Mouse (Mus musculus) midbrain, embryonic 11.5 days (tissue): Measurements from ENCODE around the gene Olfr767. TPM values are rescaled to one million over a fixed set of nuclear protein-coding genes. Genes with fewer than 3 reads are reported as not detected.
"Not testable (repeated sequence)": the region's sequence is repeated elsewhere in the genome, so short reads cannot be mapped to it uniquely, and the experiment has no call there.

Experiments used
- ATAC-seq: fragments of 200-750 bp; cut with Nextera tagmentation; 2 replicates; pipeline ENCODE4 v1.8.0; 2017; ENCODE audit warnings: moderate TSS enrichment, moderate library complexity; ENCODE audit not compliant: low FRiP score
- DNase-seq: peaks from one replicate; pipeline ENCODE4 v3.0.0; 2015; ENCODE audit warnings: low spot score; ENCODE audit errors: missing footprints
- H3K27ac ChIP-seq: fragments of 300-500 bp; sonication (generic); 2 replicates; pipeline ENCODE4 v1.5.1; 2014; ENCODE audit warnings: low read depth, low read length
- H3K27me3 ChIP-seq: fragments of 300-500 bp; sonication (generic); 2 replicates; pipeline ENCODE4 v1.6.1; 2014; ENCODE audit warnings: mild to moderate bottlenecking, low read length, moderate library complexity, mixed read lengths; ENCODE audit not compliant: control insufficient read depth, insufficient read depth
- H3K36me3 ChIP-seq: fragments of 300-500 bp; sonication (generic); 2 replicates; pipeline ENCODE4 v1.6.1; 2014; ENCODE audit warnings: mild to moderate bottlenecking, low read length, moderate library complexity, mixed read lengths; ENCODE audit not compliant: control insufficient read depth, insufficient read depth
- H3K4me1 ChIP-seq: fragments of 300-500 bp; sonication (generic); 2 replicates; pipeline ENCODE4 v1.6.1; 2014; ENCODE audit warnings: low read length; ENCODE audit not compliant: control insufficient read depth, insufficient read depth
- H3K4me2 ChIP-seq: fragments of 300-500 bp; sonication (generic); 2 replicates; pipeline ENCODE4 v1.6.1; 2014; ENCODE audit warnings: mild to moderate bottlenecking, moderate library complexity
- H3K4me3 ChIP-seq: fragments of 300-500 bp; sonication (generic); 2 replicates; pipeline ENCODE4 v1.5.1; 2014; ENCODE audit warnings: low read depth, low read length
- H3K9ac ChIP-seq: fragments of 300-500 bp; sonication (generic); 2 replicates; pipeline ENCODE4 v1.6.1; 2014; ENCODE audit warnings: low read length
- H3K9me3 ChIP-seq: fragments of 300-500 bp; sonication (generic); 2 replicates; pipeline ENCODE4 v1.6.1; 2016; ENCODE audit warnings: low read length; ENCODE audit not compliant: control insufficient read depth
- WGBS: fragments of 180-500 bp; shearing (Covaris S2); extraction: QIAGEN DNeasy Blood & Tissue Kit; methylation state at CpG from one replicate; pipeline ENCODE4 v1.1.7; 2014; 5-methylcytosine and 5-hydroxymethylcytosine counted together
- polyA plus RNA-seq: library from polyadenylated mRNA; unstranded; fragments of >200 nt; fragmentation: Nextera tagmentation; extraction: Ambion mirVana; gene quantifications from 2 replicates; pipeline ENCODE4 v1.2.1, GENCODE M21; 2014

The Olfr767 gene
- not detected in 2 replicates for polyA plus RNA-seq

- not testable (repeated sequence) for H3K27ac ChIP-seq, H3K27me3 ChIP-seq, H3K4me3 ChIP-seq, H3K9ac ChIP-seq, H3K36me3 ChIP-seq, DNase-seq, H3K4me2 ChIP-seq, H3K4me1 ChIP-seq, ATAC-seq, H3K9me3 ChIP-seq
Observed at GRCm38 (mm10) chr10:129082810-129083209, at the start of gene Olfr767. Gene Olfr767, minus strand, starts transcription at chr10:129082910.

GRCm38 (mm10) chr10:129117761-129118160 is 35.1 kb upstream of the Olfr767 start, which contains the start of gene Olfr769:
Gene Olfr769, minus strand, starts transcription at chr10:129117861.
- whole genome bisulfite sequencing, result 92% methylated on average over 2 of the region's 2 CpGs
- Histone ChIP-seq H3K9ac (no peak within 1 kb of the TSS), H3K27me3 (no peaks in the 10 kb centered on the region), H3K4me3 (no peak within 1 kb of the TSS), H3K27ac (no peak within 1 kb of the TSS), H3K9me3 (no peaks in the 10 kb centered on the region), H3K4me1 (no peaks in the 10 kb centered on the region), H3K36me3 (no peaks in the 10 kb centered on the region), H3K4me2 (no peak within 1 kb of the TSS)
- no peak for ATAC-seq
- no peak for DNase-seq

DNA sequence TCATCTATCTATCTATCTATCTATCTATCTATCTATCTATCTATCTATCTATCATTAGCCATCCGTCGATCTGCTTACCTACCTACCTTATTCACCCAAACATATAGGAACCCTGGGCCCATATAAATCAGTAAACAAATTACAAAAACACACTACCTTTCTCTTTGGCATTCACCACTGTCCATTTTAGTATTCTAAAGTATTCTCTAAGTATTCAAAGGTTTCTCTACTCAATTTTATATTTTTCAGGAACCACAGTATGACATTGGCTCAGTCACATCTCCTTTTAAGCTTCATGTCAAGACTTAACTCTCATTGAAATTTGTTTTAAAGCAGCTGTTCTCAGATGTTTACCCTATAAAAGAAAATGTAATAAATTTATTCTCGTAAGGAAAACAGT is 32.4 kb upstream of the Olfr767 start:
- Histone ChIP-seq H3K4me2 (no peak overlapping the region), H3K4me1 (no peaks in the 10 kb centered on the region), H3K36me3 (no peaks in the 10 kb centered on the region), H3K27me3 (no peaks in the 10 kb centered on the region), H3K9ac (no peak overlapping the region), H3K9me3 (no peaks in the 10 kb centered on the region), H3K27ac (no peak overlapping the region), H3K4me3 (no peak overlapping the region)
- 92% methylated on average over 3 of the region's 3 CpGs for WGBS
- no peak for ATAC-seq
- no peak for DNase-seq

DNA sequence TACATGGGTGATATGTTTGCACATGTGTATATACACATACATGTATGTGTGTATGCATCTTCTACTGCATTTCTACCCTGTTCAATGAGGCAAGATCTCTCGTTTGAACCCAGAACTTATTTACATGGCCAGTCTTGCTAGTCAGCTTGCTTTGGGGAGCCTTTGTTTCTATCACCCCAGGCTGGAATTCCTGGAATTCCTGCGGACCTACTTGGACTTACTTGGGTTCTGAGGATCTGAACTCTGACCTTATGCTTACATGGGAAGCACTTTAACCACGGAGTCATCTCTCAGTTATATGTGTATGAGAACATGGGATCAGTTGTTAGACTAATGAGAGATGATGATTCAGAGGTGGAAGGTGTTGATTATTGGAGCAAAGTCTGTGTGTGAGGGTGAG is 18.5 kb upstream of the Olfr767 start:
- no peak for DNase-seq
- no peak overlapping the region for H3K27ac ChIP-seq
- ATAC-seq, result no peak
- no peak overlapping the region for H3K9ac ChIP-seq
- no peak overlapping the region for H3K4me2 ChIP-seq
- H3K4me3 ChIP-seq, result no peak overlapping the region
- no peaks in the 10 kb centered on the region for H3K36me3 ChIP-seq
- H3K27me3 ChIP-seq, result no peaks in the 10 kb centered on the region
- H3K4me1 ChIP-seq, result no peaks in the 10 kb centered on the region
- H3K9me3 ChIP-seq, result no peaks in the 10 kb centered on the region
- WGBS, result 43% methylated on average over 3 of the region's 3 CpGs

- ATAC-seq, result no peak
Observed at GRCm38 (mm10) chr10:129099275-129099674, 16.6 kb upstream of the Olfr767 start, which contains the start of gene Olfr768. Gene Olfr768, minus strand, starts transcription at chr10:129099375.

GRCm38 (mm10) chr10:129068877-129069276 is 13.8 kb downstream of the Olfr767 start, which contains the start of gene Olfr766-ps1:
Gene Olfr766-ps1, minus strand, starts transcription at chr10:129068977.
- Histone ChIP-seq H3K9ac (no peak within 1 kb of the TSS), H3K27me3 (no peaks in the 10 kb centered on the region), H3K9me3 (no peaks in the 10 kb centered on the region), H3K36me3 (no peaks in the 10 kb centered on the region), H3K27ac (no peak within 1 kb of the TSS), H3K4me2 (no peak within 1 kb of the TSS), H3K4me1 (no peaks in the 10 kb centered on the region), H3K4me3 (no peak within 1 kb of the TSS)
- ATAC-seq, result no peak
- WGBS, result 89% methylated on average over 2 of the region's 2 CpGs
- no peak for DNase-seq

More at GRCm38 (mm10) chr10:129099275-129099674, 16.6 kb upstream of the Olfr767 start, which contains the start of gene Olfr768:
- Histone ChIP-seq H3K9me3 (no peaks in the 10 kb centered on the region), H3K4me2 (no peak within 1 kb of the TSS), H3K4me3 (no peak within 1 kb of the TSS), H3K36me3 (no peaks in the 10 kb centered on the region), H3K9ac (no peak within 1 kb of the TSS), H3K27ac (no peak within 1 kb of the TSS), H3K27me3 (no peaks in the 10 kb centered on the region), H3K4me1 (no peaks in the 10 kb centered on the region)
- no peak for DNase-seq
- 89% methylated on average over 1 of the region's 1 CpGs for WGBS

DNA sequence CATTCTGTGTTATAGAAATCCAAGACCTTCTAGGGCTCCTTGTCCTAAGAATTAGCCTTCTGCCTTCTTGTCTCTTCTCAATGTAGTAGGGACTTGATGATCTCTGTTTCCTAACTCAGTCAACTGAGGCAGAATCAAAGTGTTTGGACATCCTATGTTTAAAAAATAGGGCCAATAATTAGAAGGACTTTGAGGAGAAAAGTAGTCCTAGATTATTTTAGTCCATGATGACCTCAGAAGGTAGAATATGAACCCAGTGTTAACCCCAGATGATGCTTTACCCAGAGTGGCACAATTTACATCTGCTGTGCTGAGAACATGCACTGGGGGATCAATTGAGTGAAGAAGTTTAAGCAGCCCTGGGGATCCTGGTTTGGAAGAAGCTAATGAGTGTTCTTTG is 32.8 kb downstream of the Olfr767 start, which contains the start of gene Olfr765:
Olfr765 (minus strand) TSS at position 101 of the 400 bp plus-strand sequence.
- ATAC-seq, H3K4me3 ChIP-seq, H3K4me2 ChIP-seq, H3K9ac ChIP-seq, DNase-seq, H3K27me3 ChIP-seq, H3K9me3 ChIP-seq, H3K36me3 ChIP-seq, H3K27ac ChIP-seq, H3K4me1 ChIP-seq: not testable (repeated sequence)

DNA sequence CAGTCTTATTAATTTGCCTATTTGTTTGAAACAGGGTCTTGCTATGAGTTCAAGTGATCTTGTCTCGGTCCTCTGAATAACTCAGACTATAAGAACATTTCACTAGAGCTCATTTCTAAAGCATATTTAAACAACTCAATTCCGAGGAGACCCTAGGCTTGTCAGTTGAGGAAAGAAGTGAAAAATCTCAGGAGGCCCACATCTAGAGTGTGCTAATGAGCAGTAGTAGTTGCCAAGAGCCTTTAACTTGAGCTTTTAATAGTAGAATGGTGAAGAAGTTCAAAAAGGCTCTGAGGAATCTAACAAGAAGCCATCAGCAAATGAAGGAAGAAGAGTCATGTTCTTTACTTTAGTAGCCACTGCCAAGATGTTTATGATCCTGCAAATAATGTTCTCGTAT is 42.9 kb downstream of the Olfr767 start, which contains the start of gene Olfr764-ps1:
Olfr764-ps1 (minus strand) TSS at position 101 of the 400 bp plus-strand sequence.
- ATAC-seq (no peak), DNase-seq (no peak)
- WGBS, result 87% methylated on average over 3 of the region's 3 CpGs
- no peak within 1 kb of the TSS for H3K4me2 ChIP-seq
- no peak within 1 kb of the TSS for H3K9ac ChIP-seq
- no peaks in the 10 kb centered on the region for H3K27me3 ChIP-seq
- H3K36me3 ChIP-seq, result no peaks in the 10 kb centered on the region
- no peaks in the 10 kb centered on the region for H3K4me1 ChIP-seq
- no peak within 1 kb of the TSS for H3K27ac ChIP-seq
- no peaks in the 10 kb centered on the region for H3K9me3 ChIP-seq
- H3K4me3 ChIP-seq, result no peak within 1 kb of the TSS

GRCm38 (mm10) chr10:129028343-129028742 is 54.4 kb downstream of the Olfr767 start:
- Histone ChIP-seq H3K4me2 (no peak overlapping the region), H3K27ac (no peak overlapping the region), H3K9ac (no peak overlapping the region), H3K4me1 (no peaks in the 10 kb centered on the region), H3K4me3 (no peak overlapping the region), H3K36me3 (no peaks in the 10 kb centered on the region), H3K9me3 (no peaks in the 10 kb centered on the region), H3K27me3 (no peaks in the 10 kb centered on the region)
- WGBS, result 83% methylated on average over 2 of the region's 2 CpGs
- no peak for ATAC-seq
- DNase-seq, result no peak
